Mouse (Mus musculus): Measurements from ENCODE around the gene Mvb12b.

DNA sequence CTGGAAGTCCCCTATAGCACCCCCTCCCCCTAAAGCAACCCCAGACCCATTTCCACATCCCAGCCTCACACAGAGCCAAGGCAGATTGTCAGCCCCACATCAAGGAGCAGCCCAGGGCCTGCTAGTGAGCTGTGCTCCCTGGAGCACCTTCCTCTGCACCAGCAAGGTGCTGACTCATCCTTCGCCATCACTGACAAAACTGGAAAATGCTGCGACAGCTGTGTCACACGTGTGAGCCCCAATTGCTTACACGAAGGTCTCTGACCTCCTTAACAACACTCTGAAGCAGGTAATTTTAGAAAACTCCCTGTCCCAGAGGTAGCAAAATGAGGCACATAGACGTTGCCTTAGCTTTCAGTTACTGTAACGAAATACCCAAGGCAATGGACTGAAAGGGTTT, 19.4 kb upstream of the Mvb12b start:
- no peak for TF ChIP-seq POLR2A (IDR thresholded peaks at IDR 0.05; ENCODE audit: control insufficient read depth, extremely low read depth, insufficient read depth, low read length, poor library complexity)
- no peak for TF ChIP-seq CTCF (IDR thresholded peaks at IDR 0.05; ENCODE audit: borderline replicate concordance, control insufficient read depth, extremely low read depth, insufficient read depth, low read length, poor library complexity)
